Mouse (Mus musculus): ENCODE measurements around the gene Ggt1. TPM values are rescaled to one million over a fixed set of nuclear protein-coding genes. Genes with fewer than 3 reads are reported as not detected.
"Not testable (repeated sequence)": the region's sequence is repeated elsewhere in the genome, so short reads cannot be mapped to it uniquely, and the experiment has no call there.

Gene Ggt1
- polyA plus RNA-seq, 1 experiment from 2014 or later: 1.8 TPM

- Histone ChIP-seq H3K9ac (no peak overlapping the region), H3K27ac (no peak overlapping the region), H3K4me2 (no peak overlapping the region), H3K9me3 (no peaks in the 10 kb centered on the region), H3K27me3 (peaks cover 24% of the 10 kb centered on the region), H3K36me3 (no peaks in the 10 kb centered on the region), H3K4me3 (no peak overlapping the region), H3K4me1 (replicated peaks) (peaks cover 2% of the 10 kb centered on the region; the same call in 1 of the 2 replicates)
- ATAC-seq (ENCODE audit: low FRiP score): no peak
- 81% methylated on average over 5 of the region's 5 CpGs for WGBS
Measured at GRCm38 (mm10) chr10:75566321-75566720, 4.9 kb downstream of the Ggt1 start.

GRCm38 (mm10) chr10:75566765-75567164 lies 5.4 kb downstream of the Ggt1 start:
- not testable (repeated sequence) for H3K27ac ChIP-seq; H3K36me3 ChIP-seq; H3K4me2 ChIP-seq; H3K9me3 ChIP-seq; ATAC-seq (ENCODE audit: low FRiP score); H3K4me3 ChIP-seq; H3K4me1 ChIP-seq (replicated peaks); H3K9ac ChIP-seq
- WGBS: 87% methylated on average over 2 of the region's 2 CpGs
- H3K27me3 ChIP-seq: peaks cover 20% of the 10 kb centered on the region

GRCm38 (mm10) chr10:75568029-75568428 lies 6.6 kb downstream of the Ggt1 start:
- Histone ChIP-seq H3K27me3 (peaks cover 12% of the 10 kb centered on the region), H3K9ac (no peak overlapping the region), H3K36me3 (no peaks in the 10 kb centered on the region), H3K4me1 (replicated peaks) (no peaks in the 10 kb centered on the region), H3K4me3 (no peak overlapping the region), H3K9me3 (no peaks in the 10 kb centered on the region), H3K27ac (no peak overlapping the region), H3K4me2 (no peak overlapping the region)
- no peak for ATAC-seq (ENCODE audit: low FRiP score)
- WGBS: 41% methylated on average over 5 of the region's 5 CpGs

GRCm38 (mm10) chr10:75568441-75568840 lies 7.0 kb downstream of the Ggt1 start:
- Histone ChIP-seq H3K27ac (no peak overlapping the region), H3K36me3 (no peaks in the 10 kb centered on the region), H3K4me1 (replicated peaks) (no peaks in the 10 kb centered on the region), H3K4me3 (no peak overlapping the region), H3K27me3 (peaks cover 12% of the 10 kb centered on the region), H3K4me2 (no peak overlapping the region), H3K9me3 (no peaks in the 10 kb centered on the region), H3K9ac (0 out of 2 replicates have a peak overlapping the region, but pooled peaks have one; percentile 13)
- 8% methylated on average over 11 of the region's 11 CpGs for WGBS
- ATAC-seq (ENCODE audit: low FRiP score): no peak

DNA sequence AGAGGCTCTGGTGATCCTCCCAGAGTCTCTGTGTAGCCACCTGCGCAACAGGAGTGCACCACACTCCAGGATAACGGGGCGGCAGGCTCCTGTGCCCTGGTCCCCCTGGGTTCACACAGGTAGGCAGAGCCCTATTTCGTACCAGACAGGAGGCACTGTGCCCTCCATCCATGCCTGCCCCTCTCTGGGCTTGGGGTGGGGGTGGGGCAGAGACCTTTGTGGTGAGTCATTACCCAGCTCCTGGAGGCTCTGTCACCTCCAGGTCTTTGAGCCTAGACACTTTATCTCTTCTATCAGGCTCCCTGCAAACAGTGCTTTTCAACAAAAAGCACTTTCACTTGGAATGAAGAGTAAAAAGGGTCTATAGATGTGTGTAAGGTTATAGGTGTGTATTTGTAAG lies 7.4 kb downstream of the Ggt1 start:
- peaks cover 12% of the 10 kb centered on the region for H3K27me3 ChIP-seq
- ATAC-seq (ENCODE audit: low FRiP score): no peak
- no peak overlapping the region for H3K4me3 ChIP-seq
- WGBS: 17% methylated on average over 4 of the region's 4 CpGs
- H3K9ac ChIP-seq: 0 out of 2 replicates have a peak overlapping the region, but pooled peaks have one; percentile 13
- H3K4me1 ChIP-seq (replicated peaks): no peaks in the 10 kb centered on the region
- no peaks in the 10 kb centered on the region for H3K36me3 ChIP-seq
- H3K4me2 ChIP-seq: no peak overlapping the region
- no peaks in the 10 kb centered on the region for H3K9me3 ChIP-seq
- H3K27ac ChIP-seq: no peak overlapping the region

- no peaks in the 10 kb centered on the region for H3K9me3 ChIP-seq
- ATAC-seq (ENCODE audit: low FRiP score): no peak
- H3K27me3 ChIP-seq: peaks cover 12% of the 10 kb centered on the region
- no peaks in the 10 kb centered on the region for H3K36me3 ChIP-seq
- 37% methylated on average over 10 of the region's 10 CpGs for WGBS
- no peak overlapping the region for H3K4me2 ChIP-seq
- H3K4me1 ChIP-seq (replicated peaks): no peaks in the 10 kb centered on the region
- no peak overlapping the region for H3K4me3 ChIP-seq
- no peak overlapping the region for H3K9ac ChIP-seq
- no peak overlapping the region for H3K27ac ChIP-seq
Measured at GRCm38 (mm10) chr10:75570981-75571657, 9.7 kb downstream of the Ggt1 start.

- Histone ChIP-seq H3K9me3 (no peaks in the 10 kb centered on the region), H3K27ac (no peak overlapping the region), H3K9ac (no peak overlapping the region), H3K27me3 (peaks cover 12% of the 10 kb centered on the region), H3K4me1 (replicated peaks) (no peaks in the 10 kb centered on the region), H3K4me3 (no peak overlapping the region), H3K36me3 (no peaks in the 10 kb centered on the region), H3K4me2 (no peak overlapping the region)
- no peak for ATAC-seq (ENCODE audit: low FRiP score)
- whole genome bisulfite sequencing: 44% methylated on average over 9 of the region's 9 CpGs
Measured at GRCm38 (mm10) chr10:75571937-75572336, 10.5 kb downstream of the Ggt1 start.

- Histone ChIP-seq H3K27ac (no peak overlapping the region), H3K4me2 (no peak overlapping the region), H3K9ac (no peak overlapping the region), H3K27me3 (peaks cover 12% of the 10 kb centered on the region), H3K9me3 (no peaks in the 10 kb centered on the region), H3K36me3 (no peaks in the 10 kb centered on the region), H3K4me3 (no peak overlapping the region), H3K4me1 (replicated peaks) (no peaks in the 10 kb centered on the region)
- no peak for ATAC-seq (ENCODE audit: low FRiP score)
- 53% methylated on average over 10 of the region's 10 CpGs for WGBS
Measured at GRCm38 (mm10) chr10:75573181-75573580, 11.8 kb downstream of the Ggt1 start.

DNA sequence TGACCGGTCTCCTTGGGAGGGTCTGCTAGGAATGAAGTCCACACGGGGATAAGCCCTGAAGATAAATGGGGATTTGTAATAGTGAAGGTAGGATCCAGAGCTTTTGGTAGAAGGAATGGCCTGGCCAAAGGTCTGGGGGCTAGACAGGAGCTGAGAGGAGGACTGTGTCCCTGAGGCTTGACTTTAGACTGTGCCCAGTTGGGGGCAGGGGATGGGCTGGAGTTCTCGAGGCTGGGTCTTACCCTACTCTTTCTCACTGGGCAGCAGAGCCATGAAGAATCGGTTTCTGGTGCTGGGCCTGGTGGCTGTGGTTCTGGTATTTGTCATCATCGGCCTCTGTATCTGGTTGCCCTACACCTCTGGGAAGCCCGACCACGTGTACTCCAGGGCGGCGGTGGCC lies 12.6 kb downstream of the Ggt1 start:
- 93% methylated on average over 9 of the region's 9 CpGs for WGBS
- Histone ChIP-seq H3K27ac (no peak overlapping the region), H3K9me3 (no peaks in the 10 kb centered on the region), H3K4me1 (replicated peaks) (no peaks in the 10 kb centered on the region), H3K36me3 (no peaks in the 10 kb centered on the region), H3K9ac (no peak overlapping the region), H3K27me3 (peaks cover 6% of the 10 kb centered on the region; the same call in 1 of the 2 replicates), H3K4me2 (no peak overlapping the region), H3K4me3 (no peak overlapping the region)
- ATAC-seq (ENCODE audit: low FRiP score): no peak

- Histone ChIP-seq H3K36me3 (no peaks in the 10 kb centered on the region), H3K9ac (no peak overlapping the region), H3K27ac (no peak overlapping the region), H3K27me3 (0 out of 2 replicates have a peak, but pooled peaks cover 2% of the 10 kb centered on the region), H3K4me1 (replicated peaks) (no peaks in the 10 kb centered on the region), H3K9me3 (no peaks in the 10 kb centered on the region), H3K4me2 (no peak overlapping the region), H3K4me3 (no peak overlapping the region)
- WGBS: 87% methylated on average over 6 of the region's 6 CpGs
- no peak for ATAC-seq (ENCODE audit: low FRiP score)
Measured at GRCm38 (mm10) chr10:75579129-75579528, 17.7 kb downstream of the Ggt1 start.

- peaks cover 9% of the 10 kb centered on the region for H3K27me3 ChIP-seq
- peak; percentile 82 for ATAC-seq (ENCODE audit: low FRiP score)
- no peaks in the 10 kb centered on the region for H3K9me3 ChIP-seq
- H3K9ac ChIP-seq: no peak overlapping the region
- H3K27ac ChIP-seq: 0 out of 2 replicates have a peak overlapping the region, but pooled peaks have one; percentile 6
- no peak overlapping the region for H3K4me3 ChIP-seq
- 30% methylated on average over 20 of the region's 20 CpGs for WGBS
- peaks cover 15% of the 10 kb centered on the region for H3K4me1 ChIP-seq (replicated peaks)
- no peaks in the 10 kb centered on the region for H3K36me3 ChIP-seq
- H3K4me2 ChIP-seq: peak overlapping the region; percentile 32
Measured at GRCm38 (mm10) chr10:75585876-75586552, 24.6 kb downstream of the Ggt1 start.

DNA sequence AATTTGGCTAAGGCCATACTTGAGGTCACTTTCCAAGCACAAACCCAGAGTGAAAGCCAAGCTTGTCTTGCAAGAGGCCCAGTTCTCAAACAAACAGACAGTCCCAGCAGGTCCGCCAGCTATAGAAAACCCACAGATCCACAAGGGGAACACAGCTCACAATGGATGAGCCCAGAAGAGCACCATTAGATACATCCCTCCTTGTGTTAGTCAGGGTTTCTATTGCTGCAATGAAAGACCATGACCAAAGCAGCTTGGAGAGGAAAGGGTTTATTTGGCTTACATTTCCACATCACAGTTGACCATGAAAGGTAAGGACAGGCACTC lies 25.1 kb downstream of the Ggt1 start:
- no peaks in the 10 kb centered on the region for H3K36me3 ChIP-seq
- peaks cover 15% of the 10 kb centered on the region for H3K4me1 ChIP-seq (replicated peaks)
- H3K27me3 ChIP-seq: peaks cover 9% of the 10 kb centered on the region
- no peak overlapping the region for H3K4me3 ChIP-seq
- no peak overlapping the region for H3K4me2 ChIP-seq
- no peaks in the 10 kb centered on the region for H3K9me3 ChIP-seq
- no peak overlapping the region for H3K9ac ChIP-seq
- WGBS: 84% methylated on average over 1 of the region's 1 CpGs
- 0 out of 2 replicates have a peak overlapping the region, but pooled peaks have one; percentile 6 for H3K27ac ChIP-seq
- ATAC-seq (ENCODE audit: low FRiP score): peak; percentile 55

- Histone ChIP-seq H3K27me3 (peaks cover 9% of the 10 kb centered on the region), H3K36me3 (no peaks in the 10 kb centered on the region), H3K4me2 (no peak overlapping the region), H3K4me3 (no peak overlapping the region), H3K4me1 (replicated peaks) (peaks cover 15% of the 10 kb centered on the region), H3K27ac (no peak overlapping the region), H3K9me3 (no peaks in the 10 kb centered on the region), H3K9ac (no peak overlapping the region)
- WGBS: 87% methylated on average over 4 of the region's 4 CpGs
- ATAC-seq (ENCODE audit: low FRiP score): no peak
Measured at GRCm38 (mm10) chr10:75587781-75588180, 26.4 kb downstream of the Ggt1 start.

Measured in hindbrain, embryonic 13.5 days (tissue).